Mouse (Mus musculus): ENCODE measurements around the gene Zfp143.

Gene Zfp143

DNA sequence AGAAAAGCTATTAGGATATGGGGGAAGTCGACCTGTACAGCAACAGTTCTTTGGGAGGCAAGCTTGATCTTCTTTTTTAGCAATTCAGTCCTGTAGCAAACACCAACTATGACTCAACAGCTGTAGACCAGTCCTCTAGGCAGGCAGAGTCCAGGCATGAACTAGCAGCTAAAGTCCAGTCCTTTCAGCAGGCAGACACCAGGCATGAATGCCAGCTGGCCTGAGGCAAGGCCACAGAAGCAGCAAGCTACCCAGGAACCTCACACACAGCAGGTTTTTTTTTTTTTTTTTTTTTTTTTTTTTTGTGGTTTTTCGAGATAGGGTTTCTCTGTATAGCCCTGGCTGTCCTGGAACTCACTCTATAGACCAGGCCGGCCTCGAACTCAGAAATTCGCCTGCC lies 73.0 kb downstream of the Zfp143 start:
- no peak for DNase-seq (ENCODE audit: low spot score in 2 of 2)

GRCm38 (mm10) chr7:110138538-110138937 lies 77.5 kb downstream of the Zfp143 start:
- DNase-seq (ENCODE audit: low spot score in 2 of 2), result no peak

- DNase-seq (ENCODE audit: low spot score in 2 of 2), result no peak
Measured at GRCm38 (mm10) chr7:110143863-110144262, 82.8 kb downstream of the Zfp143 start.
